Mouse (Mus musculus): ENCODE measurements around the gene Enah.

DNA sequence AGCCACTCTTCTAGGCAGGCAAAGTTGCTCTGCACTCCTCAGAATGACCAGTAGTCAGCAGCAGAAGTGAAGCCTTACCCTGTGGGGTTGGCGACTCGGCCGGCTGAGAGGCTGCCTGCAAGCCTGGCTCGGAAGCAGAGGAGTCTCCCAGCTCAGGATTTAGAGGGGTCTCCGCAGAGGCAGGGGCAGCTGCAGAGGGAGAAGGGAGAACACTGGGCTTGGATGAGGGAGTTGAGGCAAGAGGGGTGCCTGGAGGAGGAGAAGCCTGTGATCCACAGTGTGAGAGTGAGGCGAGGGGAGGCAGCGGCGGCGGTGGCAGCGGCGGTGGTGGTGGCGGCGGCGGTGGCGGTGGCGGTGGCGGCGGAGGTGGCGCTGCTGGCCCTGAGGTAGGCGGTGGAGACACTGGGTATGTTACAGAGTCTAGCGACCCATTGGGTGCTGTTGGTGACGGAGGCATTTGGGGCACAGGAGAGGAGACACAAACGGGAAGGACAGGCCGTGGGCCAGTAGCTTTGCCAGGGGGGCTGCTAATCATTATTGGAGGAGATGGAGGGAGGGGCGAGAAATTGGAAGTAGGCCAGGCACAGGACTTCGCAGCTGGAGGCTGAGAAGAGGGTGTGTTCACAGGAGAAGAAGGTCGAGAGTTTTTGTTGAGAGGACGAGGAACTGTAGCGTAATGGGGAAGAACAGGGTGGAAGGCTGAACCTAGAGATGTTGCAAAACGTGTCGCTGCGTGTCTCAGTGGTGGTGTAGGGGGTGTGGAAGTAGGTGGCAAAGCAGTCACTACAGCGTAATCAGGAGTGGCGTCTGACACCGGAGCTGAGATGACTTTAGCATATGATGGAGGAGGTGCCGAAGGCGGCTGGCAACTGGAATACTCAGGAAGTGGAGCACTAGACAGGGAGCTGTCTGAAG is 98.0 kb downstream of the Enah start:
- no peak; the same call in 1 of the 2 replicates for TF ChIP-seq CTCF (IDR thresholded peaks at IDR 0.05; ENCODE audit: borderline replicate concordance, extremely low read depth, insufficient read depth, insufficient read length)
- no peak for TF ChIP-seq POLR2A (IDR thresholded peaks at IDR 0.05; ENCODE audit: borderline replicate concordance, extremely low read depth, insufficient read depth, insufficient read length, poor library complexity, severe bottlenecking)
